Mouse (Mus musculus): ENCODE data around the gene Fat3.

GRCm38 (mm10) chr9:16485173-16485572 lies 15.9 kb downstream of the Fat3 start:
- no peak for TF ChIP-seq ZNF384 (IDR thresholded peaks at IDR 0.05; ENCODE audit: low read depth, low read length)
- TF ChIP-seq MAFK (IDR thresholded peaks at IDR 0.05; ENCODE audit: insufficient read depth, low read depth, low read length) = no peak
- no peak for TF ChIP-seq HCFC1 (IDR thresholded peaks at IDR 0.05; ENCODE audit: borderline replicate concordance, insufficient read depth, low read length)
- TF ChIP-seq CHD2 (IDR thresholded peaks at IDR 0.05; ENCODE audit: low read depth, low read length) = no peak

All from ES-E14 (cell line).